Mouse (Mus musculus) cortical plate, adult 2 months (tissue): ENCODE data around the gene Camsap1. TPM values are rescaled to one million over a fixed set of nuclear protein-coding genes. Genes with fewer than 3 reads are reported as not detected.

Source experiments
- H3K27ac ChIP-seq: fragments of 200-500 bp; 2 replicates; pipeline ENCODE4 v1.5.1; 2012; ENCODE audit warnings: low read length, control low read depth, inconsistent platforms; ENCODE audit not compliant: insufficient read depth
- H3K4me1 ChIP-seq: fragments of 200-500 bp; 2 replicates; pipeline ENCODE4 v1.6.1; 2011; ENCODE audit warnings: low read length; ENCODE audit not compliant: control insufficient read depth, insufficient read depth
- H3K4me3 ChIP-seq: fragments of 200-500 bp; 2 replicates; pipeline ENCODE4 v1.5.1; 2011; ENCODE audit warnings: mild to moderate bottlenecking, low read length, control low read depth; ENCODE audit not compliant: insufficient read depth
- CTCF ChIP-seq: fragments of 200-500 bp; IDR thresholded peaks from 2 replicates; pipeline ENCODE4 v1.5.1; 2011; ENCODE audit warnings: mild to moderate bottlenecking, control low read depth, low read length; ENCODE audit not compliant: insufficient read depth; ENCODE audit errors: extremely low read depth
- POLR2A ChIP-seq: fragments of 200-500 bp; IDR thresholded peaks from 2 replicates; pipeline ENCODE4 v1.6.1; 2011; ENCODE audit warnings: mild to moderate bottlenecking, low read length, control low read depth; ENCODE audit not compliant: insufficient read depth; ENCODE audit errors: extremely low read depth
- polyA plus RNA-seq: library from polyadenylated mRNA; depleted of rRNA; stranded (reverse); fragments of >200 nt; gene quantifications from 2 replicates; pipeline ENCODE4 v1.2.3, GENCODE M21; 2012; rRNA removed

The Camsap1 gene
- 31.6 and 32.4 TPM in 2 replicates for polyA plus RNA-seq

GRCm38 (mm10) chr2:25983159-25983907, at the start of gene Camsap1:
TSS of gene Camsap1 (minus strand) at chr2:25983282.
- peak within 1 kb of the TSS; percentile 22; the same call in 1 of the 2 replicates for H3K27ac ChIP-seq
- H3K4me3 ChIP-seq: peak within 1 kb of the TSS; percentile 68
- TF ChIP-seq CTCF (no peak), POLR2A (peak; percentile 83)
- H3K4me1 ChIP-seq: peaks cover 18% of the 10 kb centered on the region

GRCm38 (mm10) chr2:26030288-26030687, 47.2 kb upstream of the Camsap1 start:
- no peak overlapping the region for H3K4me3 ChIP-seq
- H3K27ac ChIP-seq: no peak overlapping the region
- TF ChIP-seq CTCF: 0 out of 2 replicates have a peak, but pooled peaks have one; percentile 10
- no peak for TF ChIP-seq POLR2A
- H3K4me1 ChIP-seq: no peaks in the 10 kb centered on the region

- Histone ChIP-seq H3K4me3 (no peak overlapping the region), H3K27ac (no peak overlapping the region), H3K4me1 (peaks cover 6% of the 10 kb centered on the region; the same call in 1 of the 2 replicates)
- TF ChIP-seq POLR2A (no peak), CTCF (peak; percentile 95)
These were observed 41.3 kb upstream of the Camsap1 start for GRCm38 (mm10) chr2:26024138-26025075.

- peaks cover 6% of the 10 kb centered on the region; the same call in 1 of the 2 replicates for H3K4me1 ChIP-seq
- TF ChIP-seq CTCF: no peak
- no peak overlapping the region for H3K27ac ChIP-seq
- H3K4me3 ChIP-seq: no peak overlapping the region
These were observed 39.5 kb upstream of the Camsap1 start for GRCm38 (mm10) chr2:26022626-26023025.

- peak overlapping the region; percentile 87; the same call in 1 of the 2 replicates for H3K4me3 ChIP-seq
- H3K4me1 ChIP-seq: peaks cover 7% of the 10 kb centered on the region; the same call in 1 of the 2 replicates
- no peak overlapping the region for H3K27ac ChIP-seq
- TF ChIP-seq POLR2A: no peak
- TF ChIP-seq CTCF: no peak
These were observed 39.1 kb upstream of the Camsap1 start for GRCm38 (mm10) chr2:26022258-26022565.

- TF ChIP-seq POLR2A (peak; percentile 71), CTCF (no peak)
- Histone ChIP-seq H3K4me3 (peak within 1 kb of the TSS; percentile 87), H3K4me1 (peaks cover 7% of the 10 kb centered on the region; the same call in 1 of the 2 replicates), H3K27ac (peak within 1 kb of the TSS; percentile 85)
These were observed 38.6 kb upstream of the Camsap1 start, which contains the start of gene Ubac1 for GRCm38 (mm10) chr2:26021561-26022257. TSS of gene Ubac1 (minus strand) at chr2:26021747.

- TF ChIP-seq CTCF (no peak), POLR2A (no peak)
These were observed 37.9 kb upstream of the Camsap1 start for GRCm38 (mm10) chr2:26020714-26021560.

GRCm38 (mm10) chr2:26019923-26020322, 36.8 kb upstream of the Camsap1 start:
- peak overlapping the region; percentile 9; the same call in 1 of the 2 replicates for H3K4me3 ChIP-seq
- no peak overlapping the region for H3K27ac ChIP-seq
- no peak for TF ChIP-seq CTCF
- no peak for TF ChIP-seq POLR2A
- H3K4me1 ChIP-seq: peaks cover 7% of the 10 kb centered on the region; the same call in 1 of the 2 replicates

More at GRCm38 (mm10) chr2:26020714-26021560, 37.9 kb upstream of the Camsap1 start:
- peak overlapping the region; percentile 85 for H3K27ac ChIP-seq
- H3K4me3 ChIP-seq: peak overlapping the region; percentile 87
- H3K4me1 ChIP-seq: peaks cover 7% of the 10 kb centered on the region; the same call in 1 of the 2 replicates
